Mouse (Mus musculus) spleen, adult 2 months (tissue): ENCODE measurements around the gene Lyl1.

Source experiments
- CTCF ChIP-seq: fragments of 200-500 bp; IDR thresholded peaks from 2 replicates; pipeline ENCODE4 v1.5.1; 2011; ENCODE audit warnings: mild to moderate bottlenecking, inconsistent platforms; ENCODE audit not compliant: insufficient read depth, insufficient read length, insufficient replicate concordance; ENCODE audit errors: extremely low read depth
- POLR2A ChIP-seq: fragments of 200-500 bp; IDR thresholded peaks from 2 replicates; pipeline ENCODE4 v1.6.1; 2011; ENCODE audit warnings: low read depth, low read length, inconsistent platforms

GRCm38 (mm10) chr8:84730541-84731370, 29.5 kb downstream of the Lyl1 start:
- TF ChIP-seq POLR2A, result no peak
- no peak for TF ChIP-seq CTCF
